Mouse (Mus musculus): ENCODE data around the gene Nup133.

The Nup133 gene

DNA sequence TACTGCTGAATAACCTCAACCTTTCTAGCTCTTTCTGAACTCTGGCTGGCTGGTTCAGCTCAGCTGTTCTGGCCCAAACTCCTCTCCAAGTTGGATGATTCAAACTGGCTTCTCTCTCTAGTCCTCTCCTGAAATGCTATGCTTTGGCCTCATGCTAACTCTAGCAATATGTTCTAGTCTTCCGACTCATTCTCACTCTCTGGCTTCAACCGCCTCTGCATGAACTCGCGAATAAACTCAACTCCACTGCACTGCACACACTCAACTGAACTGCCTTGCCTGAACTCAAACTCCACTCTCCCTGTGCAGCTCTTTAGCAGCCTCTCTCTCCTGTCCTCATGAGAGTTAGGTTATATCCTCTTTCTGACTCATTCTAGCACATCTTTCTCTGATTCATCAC lies 61.9 kb downstream of the Nup133 start:
- DNase-seq (ENCODE audit: low spot score), result no peak

GRCm38 (mm10) chr8:123884721-123885565 lies 64.1 kb downstream of the Nup133 start:
- DNase-seq (ENCODE audit: low spot score), result no peak

GRCm38 (mm10) chr8:123883094-123883493 lies 66.0 kb downstream of the Nup133 start:
- no peak for DNase-seq (ENCODE audit: low spot score)

GRCm38 (mm10) chr8:123882412-123882811 lies 66.7 kb downstream of the Nup133 start:
- no peak for DNase-seq (ENCODE audit: low spot score)

- DNase-seq (ENCODE audit: low spot score), result no peak
Observed at GRCm38 (mm10) chr8:123880821-123881350, 68.2 kb downstream of the Nup133 start.

- no peak for DNase-seq (ENCODE audit: low spot score)
Observed at GRCm38 (mm10) chr8:123880271-123880670, 68.8 kb downstream of the Nup133 start.

GRCm38 (mm10) chr8:123877865-123878264 lies 71.2 kb downstream of the Nup133 start:
- DNase-seq (ENCODE audit: low spot score), result no peak

GRCm38 (mm10) chr8:123874324-123874723 lies 74.7 kb downstream of the Nup133 start:
- no peak for DNase-seq (ENCODE audit: low spot score)

DNA sequence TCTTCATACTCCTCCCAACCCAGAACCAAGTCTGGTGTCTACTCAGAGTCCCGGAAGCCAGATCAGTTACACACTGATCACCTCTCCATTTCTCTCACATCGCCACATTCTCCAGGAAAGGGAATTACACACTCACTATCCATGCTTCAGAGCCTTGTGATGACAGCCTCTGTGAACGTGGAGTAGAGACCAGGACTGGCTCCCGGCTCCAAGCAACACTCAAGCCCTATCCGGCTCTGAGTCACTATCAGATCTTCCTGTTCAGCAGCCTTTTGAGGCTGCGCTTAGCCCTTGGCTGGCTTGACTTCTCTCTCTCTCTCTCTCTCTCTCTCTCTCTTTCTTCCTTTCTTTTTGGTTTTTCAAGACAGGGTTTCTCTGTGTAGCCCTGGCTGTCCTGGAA lies 75.7 kb downstream of the Nup133 start:
- no peak for DNase-seq (ENCODE audit: low spot score)

- no peak for DNase-seq (ENCODE audit: low spot score)
Observed at GRCm38 (mm10) chr8:123872048-123872447, 77.0 kb downstream of the Nup133 start.

GRCm38 (mm10) chr8:123866971-123867370 lies 82.1 kb downstream of the Nup133 start:
- no peak for DNase-seq (ENCODE audit: low spot score)

DNA sequence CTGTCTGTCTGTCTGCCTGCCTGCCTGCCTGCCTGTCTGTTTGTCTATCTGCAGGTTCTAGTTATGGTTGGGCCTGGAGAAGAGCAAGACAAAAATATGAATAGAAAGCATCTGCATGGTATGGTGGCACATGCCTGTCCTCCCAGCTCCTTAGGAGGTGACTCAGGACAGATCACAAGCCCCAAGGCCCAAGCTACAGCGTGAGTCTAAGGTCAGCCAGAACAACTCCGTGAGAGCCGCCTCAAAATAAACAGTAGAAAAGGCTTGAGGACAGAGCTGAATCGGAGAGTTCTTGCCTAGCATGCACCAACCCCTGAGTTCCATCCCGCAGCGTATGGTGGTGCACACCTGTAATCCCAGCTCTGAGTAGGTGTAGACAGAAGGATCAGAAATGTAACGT lies 83.3 kb downstream of the Nup133 start:
- DNase-seq (ENCODE audit: low spot score), result no peak

- no peak for DNase-seq (ENCODE audit: low spot score)
Observed at GRCm38 (mm10) chr8:123860386-123860785, 88.7 kb downstream of the Nup133 start.

GRCm38 (mm10) chr8:123859648-123860259 lies 89.3 kb downstream of the Nup133 start, which contains the start of gene Ccsap:
Ccsap (minus strand) TSS chr8:123860209.
- peak; percentile 37 for DNase-seq (ENCODE audit: low spot score)

DNA sequence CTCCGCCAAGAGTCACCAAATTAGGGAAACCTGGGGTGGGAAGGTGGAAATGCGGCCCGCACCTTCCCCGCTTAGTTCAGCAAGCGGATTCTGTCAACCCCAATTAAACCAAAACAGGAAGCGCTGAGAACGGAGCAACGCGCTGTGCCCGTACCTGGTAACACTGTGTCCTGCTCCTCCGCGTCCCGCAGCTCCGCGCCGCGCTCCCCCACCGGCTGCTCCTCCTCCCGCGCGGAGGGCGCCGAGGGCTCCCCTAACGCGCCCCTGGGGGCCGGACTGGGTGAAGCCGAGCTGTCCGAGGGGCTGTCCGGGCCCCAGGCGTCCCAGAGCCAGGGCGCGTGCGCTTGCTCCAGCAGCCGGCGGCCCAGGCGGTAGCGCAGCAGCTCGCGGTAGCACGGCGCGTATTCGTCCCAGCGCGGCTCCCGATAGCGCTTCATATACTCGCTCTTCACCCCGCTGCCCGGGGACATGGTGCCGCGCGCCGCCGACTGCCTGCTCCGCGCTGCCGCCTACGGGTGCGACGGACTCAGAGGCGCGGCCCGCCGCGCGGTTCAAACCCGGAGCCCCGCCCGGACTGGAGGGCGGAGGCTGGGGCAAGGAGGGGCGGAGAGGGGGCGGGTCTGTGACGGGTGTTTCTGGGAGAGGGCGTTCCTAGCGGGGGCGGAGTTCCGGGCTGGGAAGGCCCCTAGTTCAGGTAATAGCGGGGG lies 90.0 kb downstream of the Nup133 start:
- peak; percentile 93 for DNase-seq (ENCODE audit: low spot score)

DNA sequence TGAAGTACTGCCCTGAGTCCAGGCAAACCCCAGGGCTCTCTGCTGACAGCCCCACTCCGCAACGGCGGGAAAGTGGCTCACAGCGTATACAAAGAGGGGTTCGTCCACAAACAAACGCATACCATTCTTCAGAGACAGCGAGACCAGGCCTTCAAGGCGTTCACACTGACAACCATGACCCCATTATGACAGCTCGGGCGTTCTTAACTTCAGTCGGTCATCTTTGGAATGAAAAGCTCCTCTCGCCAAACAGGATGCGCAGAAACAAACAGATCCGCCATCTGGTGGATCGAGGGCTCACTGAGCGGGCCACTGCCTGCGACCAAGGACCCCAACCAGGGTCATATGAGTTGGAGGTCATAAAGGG lies 90.5 kb downstream of the Nup133 start:
- DNase-seq (ENCODE audit: low spot score), result no peak

DNA sequence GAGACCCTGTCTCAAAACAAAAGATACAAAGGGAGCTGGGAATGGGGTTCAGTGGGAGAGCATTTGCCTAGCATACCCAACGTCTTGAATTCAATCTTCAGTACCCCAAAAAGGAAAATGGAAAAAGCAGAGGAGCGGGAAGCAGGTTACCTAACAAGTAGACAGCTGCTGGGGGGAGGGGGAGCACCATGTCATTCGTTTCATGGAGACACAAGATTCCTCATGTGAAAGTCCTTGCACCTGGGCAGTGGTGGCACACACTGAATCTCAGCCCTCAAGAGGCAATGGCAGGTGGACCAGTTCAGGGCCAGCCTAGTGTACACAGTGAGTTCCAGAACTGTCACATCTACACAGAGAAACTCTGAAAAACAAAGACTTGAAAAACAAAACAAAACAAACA lies 91.7 kb downstream of the Nup133 start:
- no peak for DNase-seq (ENCODE audit: low spot score)

DNA sequence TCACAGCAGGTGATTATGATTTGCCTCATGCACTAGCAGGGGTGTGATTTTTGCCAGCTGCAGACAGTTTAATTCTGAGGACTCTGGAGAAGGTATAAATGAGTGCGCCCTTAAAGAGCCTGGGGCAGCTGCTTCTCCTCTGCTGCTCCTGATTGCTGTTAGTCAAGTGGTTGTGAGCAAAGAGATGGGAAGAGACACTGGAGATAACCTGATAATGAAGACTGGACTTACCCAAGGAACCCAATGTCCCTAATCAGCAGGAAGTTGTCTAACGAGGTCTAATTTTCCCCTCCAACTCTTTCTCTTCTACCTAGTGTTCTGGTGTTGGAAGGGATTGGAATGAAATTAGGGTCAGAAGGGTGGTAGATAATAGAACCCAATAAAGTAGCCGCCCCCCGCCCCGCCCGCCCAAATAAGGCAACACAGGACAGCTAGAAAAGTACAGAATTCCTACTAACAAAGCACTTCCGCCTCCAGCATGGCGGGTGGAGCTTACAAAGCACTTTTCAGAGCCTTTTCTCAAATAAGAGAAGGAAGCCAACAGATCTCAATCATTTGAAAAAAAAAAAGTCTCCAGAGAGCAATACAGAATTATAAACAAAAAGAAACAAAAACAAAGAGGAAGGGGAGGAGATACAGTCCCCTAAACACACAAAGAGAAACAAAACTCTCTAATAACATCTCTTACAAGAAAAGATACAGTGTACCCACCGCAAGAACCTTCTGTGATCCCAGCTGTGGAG lies 94.2 kb downstream of the Nup133 start:
- no peak for DNase-seq (ENCODE audit: low spot score)

DNA sequence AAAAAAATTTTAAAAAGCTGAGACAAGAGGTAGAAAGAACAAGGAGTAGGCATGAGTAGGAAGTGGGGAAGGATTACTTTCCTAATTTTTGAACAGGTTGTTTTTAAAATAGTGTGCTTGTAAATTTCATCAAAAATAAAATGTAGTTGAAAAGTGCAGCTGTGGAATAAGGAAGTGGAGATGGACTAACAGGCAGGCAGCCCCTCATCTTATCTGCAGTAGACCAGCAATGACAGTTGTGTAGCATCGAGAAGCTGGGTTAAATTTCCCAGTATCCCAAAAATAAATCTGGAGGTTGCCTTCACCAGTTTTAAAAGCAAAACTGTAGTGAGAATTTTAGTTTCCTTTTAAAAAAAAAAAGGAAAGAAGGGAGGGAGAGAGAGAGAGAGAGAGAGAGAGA lies 94.8 kb downstream of the Nup133 start:
- no peak for DNase-seq (ENCODE audit: low spot score)

DNA sequence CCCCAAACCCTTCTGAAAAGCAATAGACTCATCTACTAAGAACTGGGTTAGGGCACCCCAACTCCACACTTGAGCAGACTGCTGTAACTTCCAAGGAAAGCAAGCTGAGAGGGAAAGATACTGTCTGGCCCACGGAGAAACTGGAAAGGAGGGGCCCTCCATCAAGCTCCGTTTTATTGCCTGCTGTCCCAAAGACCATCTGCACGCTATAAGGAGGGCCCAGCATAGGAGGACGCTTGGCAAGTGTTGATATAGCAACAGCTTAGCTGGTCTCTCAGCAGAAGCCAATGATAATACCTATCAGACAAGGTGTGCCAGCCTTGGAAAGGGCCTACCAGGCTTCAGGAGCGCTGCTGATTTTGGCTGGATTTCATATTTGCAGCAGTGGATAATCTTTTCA lies 97.5 kb downstream of the Nup133 start:
- DNase-seq (ENCODE audit: low spot score), result no peak

DNA sequence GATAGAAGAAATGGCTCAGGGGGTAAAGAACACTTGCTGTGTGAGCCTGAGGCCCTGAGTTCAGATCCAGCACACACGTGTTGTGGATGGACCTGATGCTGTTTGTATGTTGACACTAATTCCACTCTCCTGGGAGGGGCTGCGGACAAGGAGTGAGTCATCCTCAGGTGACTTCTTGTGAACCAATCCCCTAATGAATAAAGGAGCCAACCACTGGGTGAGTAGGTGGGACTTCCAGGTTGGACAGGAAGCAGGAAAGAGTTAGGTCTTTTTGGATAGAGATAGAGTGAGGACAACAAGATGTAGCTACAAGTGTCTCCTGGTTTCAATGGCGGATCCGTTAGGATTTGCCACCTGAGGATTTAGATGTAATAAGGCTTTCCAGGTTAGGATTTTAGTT lies 99.7 kb downstream of the Nup133 start:
- DNase-seq (ENCODE audit: low spot score), result no peak

GRCm38 (mm10) chr8:123847546-123847945 lies 101.5 kb downstream of the Nup133 start:
- no peak for DNase-seq (ENCODE audit: low spot score)
